Mouse (Mus musculus): ENCODE results near the gene Enox1.

DNA sequence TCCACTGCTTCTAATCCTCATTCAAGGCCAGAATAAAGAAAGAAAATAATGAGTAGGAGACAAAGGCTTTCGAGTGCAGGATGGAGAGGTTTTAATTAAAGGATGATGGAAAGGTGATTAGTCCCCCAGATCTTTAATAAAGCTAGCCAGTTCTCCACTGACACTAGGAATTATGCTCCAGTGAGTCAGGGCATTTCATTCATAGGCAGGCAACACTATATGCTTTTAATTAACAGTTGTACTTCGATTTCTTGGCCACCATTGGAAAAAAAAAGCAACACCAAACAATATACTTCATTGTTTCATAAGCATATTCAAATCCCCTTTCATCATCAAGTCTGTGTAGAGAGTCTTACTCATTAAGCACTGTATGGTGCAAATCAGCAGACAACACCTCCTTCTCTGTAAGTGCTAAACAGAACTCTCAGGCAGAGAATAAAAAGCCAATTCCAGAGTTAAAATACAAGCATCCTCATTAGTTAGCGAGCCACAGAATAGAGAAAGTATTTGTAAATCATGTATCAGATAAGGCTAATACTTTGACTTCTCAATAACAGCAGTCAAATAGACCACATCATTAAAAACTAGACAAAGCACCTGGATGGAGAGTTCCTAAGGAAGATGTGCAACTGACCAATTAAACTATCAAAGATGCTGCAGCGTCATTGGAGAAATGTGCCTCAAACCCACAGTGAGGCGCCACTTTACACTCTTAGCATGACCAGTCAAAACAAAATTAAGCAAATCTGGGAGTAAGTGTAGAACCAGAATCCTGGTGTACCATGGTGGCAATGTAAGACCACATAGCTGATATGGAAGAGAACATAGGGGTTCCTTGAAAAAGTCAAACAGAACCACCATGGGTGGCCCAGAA is 249.9 kb downstream of the Enox1 start:
- TF ChIP-seq CTCF (conservative IDR thresholded peaks at IDR 0.05; ENCODE audit: low read length) = no peak
- TF ChIP-seq NANOG (IDR thresholded peaks at IDR 0.05; ENCODE audit: borderline replicate concordance, low read length) = no peak
